Mouse (Mus musculus): ENCODE data around the gene Dnttip1. TPM values are rescaled to one million over a fixed set of nuclear protein-coding genes. Genes with fewer than 3 reads are reported as not detected.

Gene Dnttip1
- polyA plus RNA-seq, 1 experiment from 2014 or later = 73.3 TPM

GRCm38 (mm10) chr2:164787032-164787431 is 41.2 kb downstream of the Dnttip1 start:
- Histone ChIP-seq H3K4me1 (ENCODE audit: insufficient read depth, low read length) (peaks cover 25% of the 10 kb centered on the region), H3K36me3 (ENCODE audit: insufficient read depth, low read length) (peaks cover 12% of the 10 kb centered on the region; the same call in 1 of the 2 replicates), H3K9me3 (ENCODE audit: low read length) (no peaks in the 10 kb centered on the region), H3K27me3 (ENCODE audit: insufficient read depth, low read length) (no peaks in the 10 kb centered on the region), H3K27ac (ENCODE audit: low read length) (no peak overlapping the region), H3K4me2 (replicated peaks; ENCODE audit: low read depth, low read length) (peak overlapping the region; percentile 88), H3K4me3 (ENCODE audit: low read length) (peak overlapping the region; percentile 69), H3K9ac (replicated peaks; ENCODE audit: low read length) (peak overlapping the region; percentile 85)
- 85% methylated on average over 3 of the region's 3 CpGs for WGBS
- no peak for ATAC-seq (ENCODE audit: low FRiP score, low TSS enrichment)

- Histone ChIP-seq H3K27ac (ENCODE audit: low read length) (no peak overlapping the region), H3K4me1 (ENCODE audit: insufficient read depth, low read length) (peaks cover 25% of the 10 kb centered on the region), H3K27me3 (ENCODE audit: insufficient read depth, low read length) (no peaks in the 10 kb centered on the region), H3K9ac (replicated peaks; ENCODE audit: low read length) (0 out of 2 replicates have a peak overlapping the region, but pooled peaks have one; percentile 6), H3K4me3 (ENCODE audit: low read length) (no peak overlapping the region), H3K36me3 (ENCODE audit: insufficient read depth, low read length) (peaks cover 20% of the 10 kb centered on the region), H3K4me2 (replicated peaks; ENCODE audit: low read depth, low read length) (no peak overlapping the region), H3K9me3 (ENCODE audit: low read length) (no peaks in the 10 kb centered on the region)
- 69% methylated on average over 10 of the region's 10 CpGs for WGBS
- no peak for ATAC-seq (ENCODE audit: low FRiP score, low TSS enrichment)
Measured at GRCm38 (mm10) chr2:164787779-164788178, 42.0 kb downstream of the Dnttip1 start.

- no peak overlapping the region for H3K4me3 ChIP-seq (ENCODE audit: low read length)
- 55% methylated on average over 4 of the region's 4 CpGs for WGBS
- ATAC-seq (ENCODE audit: low FRiP score, low TSS enrichment) = no peak
Measured at GRCm38 (mm10) chr2:164788411-164788810, 42.6 kb downstream of the Dnttip1 start.

GRCm38 (mm10) chr2:164790451-164790850 is 44.7 kb downstream of the Dnttip1 start:
- Histone ChIP-seq H3K36me3 (ENCODE audit: insufficient read depth, low read length) (peaks cover 36% of the 10 kb centered on the region), H3K4me1 (ENCODE audit: insufficient read depth, low read length) (peaks cover 15% of the 10 kb centered on the region)
- WGBS = 79% methylated on average over 4 of the region's 4 CpGs

More at GRCm38 (mm10) chr2:164788411-164788810, 42.6 kb downstream of the Dnttip1 start:
- no peak overlapping the region for H3K4me2 ChIP-seq (replicated peaks; ENCODE audit: low read depth, low read length)
- no peaks in the 10 kb centered on the region for H3K27me3 ChIP-seq (ENCODE audit: insufficient read depth, low read length)
- H3K4me1 ChIP-seq (ENCODE audit: insufficient read depth, low read length) = peaks cover 25% of the 10 kb centered on the region
- H3K9me3 ChIP-seq (ENCODE audit: low read length) = no peaks in the 10 kb centered on the region
- no peak overlapping the region for H3K9ac ChIP-seq (replicated peaks; ENCODE audit: low read length)
- no peak overlapping the region for H3K27ac ChIP-seq (ENCODE audit: low read length)
- H3K36me3 ChIP-seq (ENCODE audit: insufficient read depth, low read length) = peaks cover 25% of the 10 kb centered on the region

GRCm38 (mm10) chr2:164791841-164792261 is 46.1 kb downstream of the Dnttip1 start:
- no peak for ATAC-seq (ENCODE audit: low FRiP score, low TSS enrichment)
- Histone ChIP-seq H3K9ac (replicated peaks; ENCODE audit: low read length) (no peak overlapping the region), H3K4me3 (ENCODE audit: low read length) (no peak overlapping the region), H3K4me2 (replicated peaks; ENCODE audit: low read depth, low read length) (no peak overlapping the region), H3K4me1 (ENCODE audit: insufficient read depth, low read length) (peaks cover 10% of the 10 kb centered on the region), H3K9me3 (ENCODE audit: low read length) (no peaks in the 10 kb centered on the region), H3K27me3 (ENCODE audit: insufficient read depth, low read length) (no peaks in the 10 kb centered on the region), H3K27ac (ENCODE audit: low read length) (no peak overlapping the region), H3K36me3 (ENCODE audit: insufficient read depth, low read length) (peaks cover 38% of the 10 kb centered on the region)
- WGBS = 90% methylated on average over 18 of the region's 18 CpGs

More at GRCm38 (mm10) chr2:164790451-164790850, 44.7 kb downstream of the Dnttip1 start:
- H3K9ac ChIP-seq (replicated peaks; ENCODE audit: low read length) = no peak overlapping the region
- no peak overlapping the region for H3K27ac ChIP-seq (ENCODE audit: low read length)
- no peaks in the 10 kb centered on the region for H3K9me3 ChIP-seq (ENCODE audit: low read length)
- H3K27me3 ChIP-seq (ENCODE audit: insufficient read depth, low read length) = no peaks in the 10 kb centered on the region
- H3K4me3 ChIP-seq (ENCODE audit: low read length) = no peak overlapping the region
- no peak overlapping the region for H3K4me2 ChIP-seq (replicated peaks; ENCODE audit: low read depth, low read length)
- no peak for ATAC-seq (ENCODE audit: low FRiP score, low TSS enrichment)

GRCm38 (mm10) chr2:164792400-164793190 is 46.8 kb downstream of the Dnttip1 start:
- H3K9me3 ChIP-seq (ENCODE audit: low read length) = no peaks in the 10 kb centered on the region
- no peaks in the 10 kb centered on the region for H3K27me3 ChIP-seq (ENCODE audit: insufficient read depth, low read length)
- 89% methylated on average over 12 of the region's 12 CpGs for WGBS
- no peak overlapping the region for H3K9ac ChIP-seq (replicated peaks; ENCODE audit: low read length)
- H3K4me1 ChIP-seq (ENCODE audit: insufficient read depth, low read length) = peaks cover 3% of the 10 kb centered on the region
- H3K4me2 ChIP-seq (replicated peaks; ENCODE audit: low read depth, low read length) = no peak overlapping the region
- ATAC-seq (ENCODE audit: low FRiP score, low TSS enrichment) = no peak
- no peak overlapping the region for H3K27ac ChIP-seq (ENCODE audit: low read length)
- no peak overlapping the region for H3K4me3 ChIP-seq (ENCODE audit: low read length)
- peaks cover 43% of the 10 kb centered on the region for H3K36me3 ChIP-seq (ENCODE audit: insufficient read depth, low read length)

- 86% methylated on average over 3 of the region's 3 CpGs for WGBS
- Histone ChIP-seq H3K9ac (replicated peaks; ENCODE audit: low read length) (no peak overlapping the region), H3K4me1 (ENCODE audit: insufficient read depth, low read length) (no peaks in the 10 kb centered on the region), H3K36me3 (ENCODE audit: insufficient read depth, low read length) (peaks cover 48% of the 10 kb centered on the region), H3K27ac (ENCODE audit: low read length) (no peak overlapping the region), H3K27me3 (ENCODE audit: insufficient read depth, low read length) (no peaks in the 10 kb centered on the region), H3K9me3 (ENCODE audit: low read length) (no peaks in the 10 kb centered on the region), H3K4me2 (replicated peaks; ENCODE audit: low read depth, low read length) (no peak overlapping the region), H3K4me3 (ENCODE audit: low read length) (no peak overlapping the region)
- ATAC-seq (ENCODE audit: low FRiP score, low TSS enrichment) = peak; percentile 52; the same call in 1 of the 2 replicates
Measured at GRCm38 (mm10) chr2:164793236-164793635, 47.5 kb downstream of the Dnttip1 start.

GRCm38 (mm10) chr2:164793772-164794171 is 48.0 kb downstream of the Dnttip1 start:
- Histone ChIP-seq H3K9me3 (ENCODE audit: low read length) (no peaks in the 10 kb centered on the region), H3K27me3 (ENCODE audit: insufficient read depth, low read length) (no peaks in the 10 kb centered on the region), H3K4me2 (replicated peaks; ENCODE audit: low read depth, low read length) (no peak overlapping the region), H3K4me1 (ENCODE audit: insufficient read depth, low read length) (no peaks in the 10 kb centered on the region), H3K4me3 (ENCODE audit: low read length) (no peak overlapping the region), H3K36me3 (ENCODE audit: insufficient read depth, low read length) (peaks cover 52% of the 10 kb centered on the region), H3K9ac (replicated peaks; ENCODE audit: low read length) (no peak overlapping the region), H3K27ac (ENCODE audit: low read length) (no peak overlapping the region)
- ATAC-seq (ENCODE audit: low FRiP score, low TSS enrichment) = no peak
- 94% methylated on average over 2 of the region's 2 CpGs for WGBS

- H3K36me3 ChIP-seq (ENCODE audit: insufficient read depth, low read length) = peaks cover 54% of the 10 kb centered on the region
- no peaks in the 10 kb centered on the region for H3K9me3 ChIP-seq (ENCODE audit: low read length)
- H3K4me3 ChIP-seq (ENCODE audit: low read length) = no peak overlapping the region
- no peak overlapping the region for H3K4me2 ChIP-seq (replicated peaks; ENCODE audit: low read depth, low read length)
- WGBS = 33% methylated on average over 5 of the region's 5 CpGs
- no peak overlapping the region for H3K27ac ChIP-seq (ENCODE audit: low read length)
- H3K9ac ChIP-seq (replicated peaks; ENCODE audit: low read length) = no peak overlapping the region
- no peaks in the 10 kb centered on the region for H3K4me1 ChIP-seq (ENCODE audit: insufficient read depth, low read length)
- H3K27me3 ChIP-seq (ENCODE audit: insufficient read depth, low read length) = no peaks in the 10 kb centered on the region
- ATAC-seq (ENCODE audit: low FRiP score, low TSS enrichment) = peak; percentile 50
Measured at GRCm38 (mm10) chr2:164794293-164794692, 48.5 kb downstream of the Dnttip1 start.

- no peak overlapping the region for H3K4me2 ChIP-seq (replicated peaks; ENCODE audit: low read depth, low read length)
Measured at GRCm38 (mm10) chr2:164795868-164796267, 50.1 kb downstream of the Dnttip1 start.

More at GRCm38 (mm10) chr2:164795868-164796267, 50.1 kb downstream of the Dnttip1 start:
- no peaks in the 10 kb centered on the region for H3K4me1 ChIP-seq (ENCODE audit: insufficient read depth, low read length)
- H3K9ac ChIP-seq (replicated peaks; ENCODE audit: low read length) = no peak overlapping the region
- H3K9me3 ChIP-seq (ENCODE audit: low read length) = no peaks in the 10 kb centered on the region
- no peaks in the 10 kb centered on the region for H3K27me3 ChIP-seq (ENCODE audit: insufficient read depth, low read length)
- no peak for ATAC-seq (ENCODE audit: low FRiP score, low TSS enrichment)
- H3K4me3 ChIP-seq (ENCODE audit: low read length) = no peak overlapping the region
- WGBS = 82% methylated on average over 4 of the region's 4 CpGs
- peaks cover 61% of the 10 kb centered on the region for H3K36me3 ChIP-seq (ENCODE audit: insufficient read depth, low read length)
- no peak overlapping the region for H3K27ac ChIP-seq (ENCODE audit: low read length)
